Mouse (Mus musculus): ENCODE data around the gene 4930564D02Rik. TPM values are rescaled to one million over a fixed set of nuclear protein-coding genes. Genes with fewer than 3 reads are reported as not detected.
A peak's percentile ranks its signal among the peaks of the same experiment; 100 is the strongest.

Gene 4930564D02Rik
- not detected in 2 replicates for polyA plus RNA-seq (2015; fragmentation: Nextera tagmentation; extraction: Ambion mirVana)

GRCm38 (mm10) chr3:105066544-105066943 is at the start of gene 4930564D02Rik:
Gene 4930564D02Rik, plus strand, starts transcription at chr3:105066844.
- no peak within 1 kb of the TSS for H3K4me3 ChIP-seq (ENCODE audit: low read depth, low read length)

GRCm38 (mm10) chr3:105017314-105017713 is 49.3 kb upstream of the 4930564D02Rik start:
- Histone ChIP-seq H3K4me1 (ENCODE audit: control insufficient read depth, low read depth, low read length) (no peaks in the 10 kb centered on the region), H3K9me3 (replicated peaks; ENCODE audit: control insufficient read depth, low read length) (no peaks in the 10 kb centered on the region), H3K27ac (ENCODE audit: low read length) (no peak overlapping the region; the same call in 1 of the 2 replicates), H3K4me3 (ENCODE audit: low read depth, low read length) (no peak overlapping the region), H3K27me3 (ENCODE audit: control insufficient read depth, insufficient read depth, low read depth, low read length) (no peaks in the 10 kb centered on the region), H3K4me2 (ENCODE audit: low read depth, low read length) (no peak overlapping the region), H3K9ac (ENCODE audit: low read depth, low read length) (no peak overlapping the region), H3K36me3 (ENCODE audit: control insufficient read depth, insufficient read depth) (no peaks in the 10 kb centered on the region)
- WGBS (ENCODE audit: insufficient replicate concordance) = 30% methylated on average over 8 of the region's 8 CpGs
- ATAC-seq (ENCODE audit: low read depth) = peak; percentile 39; the same call in 1 of the 2 replicates

More at GRCm38 (mm10) chr3:105066544-105066943, at the start of gene 4930564D02Rik:
- no peak for ATAC-seq (ENCODE audit: low read depth)
- H3K36me3 ChIP-seq (ENCODE audit: control insufficient read depth, insufficient read depth) = no peaks in the 10 kb centered on the region
- H3K4me1 ChIP-seq (ENCODE audit: control insufficient read depth, low read depth, low read length) = no peaks in the 10 kb centered on the region
- H3K4me2 ChIP-seq (ENCODE audit: low read depth, low read length) = no peak within 1 kb of the TSS
- no peaks in the 10 kb centered on the region for H3K27me3 ChIP-seq (ENCODE audit: control insufficient read depth, insufficient read depth, low read depth, low read length)
- WGBS (ENCODE audit: insufficient replicate concordance) = 68% methylated on average over 10 of the region's 10 CpGs
- H3K9me3 ChIP-seq (replicated peaks; ENCODE audit: control insufficient read depth, low read length) = no peaks in the 10 kb centered on the region
- no peak within 1 kb of the TSS for H3K27ac ChIP-seq (ENCODE audit: low read length)
- no peak within 1 kb of the TSS for H3K9ac ChIP-seq (ENCODE audit: low read depth, low read length)

GRCm38 (mm10) chr3:105018085-105018782 is 48.4 kb upstream of the 4930564D02Rik start:
- Histone ChIP-seq H3K4me3 (ENCODE audit: low read depth, low read length) (no peak overlapping the region), H3K36me3 (ENCODE audit: control insufficient read depth, insufficient read depth) (no peaks in the 10 kb centered on the region), H3K9ac (ENCODE audit: low read depth, low read length) (no peak overlapping the region), H3K9me3 (replicated peaks; ENCODE audit: control insufficient read depth, low read length) (no peaks in the 10 kb centered on the region), H3K4me2 (ENCODE audit: low read depth, low read length) (no peak overlapping the region), H3K27ac (ENCODE audit: low read length) (no peak overlapping the region), H3K4me1 (ENCODE audit: control insufficient read depth, low read depth, low read length) (no peaks in the 10 kb centered on the region), H3K27me3 (ENCODE audit: control insufficient read depth, insufficient read depth, low read depth, low read length) (no peaks in the 10 kb centered on the region)
- ATAC-seq (ENCODE audit: low read depth) = no peak
- WGBS (ENCODE audit: insufficient replicate concordance) = 35% methylated on average over 10 of the region's 10 CpGs

- Histone ChIP-seq H3K4me2 (ENCODE audit: low read depth, low read length) (no peak overlapping the region), H3K4me3 (ENCODE audit: low read depth, low read length) (no peak overlapping the region), H3K4me1 (ENCODE audit: control insufficient read depth, low read depth, low read length) (no peaks in the 10 kb centered on the region), H3K9ac (ENCODE audit: low read depth, low read length) (no peak overlapping the region), H3K27me3 (ENCODE audit: control insufficient read depth, insufficient read depth, low read depth, low read length) (no peaks in the 10 kb centered on the region), H3K36me3 (ENCODE audit: control insufficient read depth, insufficient read depth) (no peaks in the 10 kb centered on the region), H3K9me3 (replicated peaks; ENCODE audit: control insufficient read depth, low read length) (no peaks in the 10 kb centered on the region), H3K27ac (ENCODE audit: low read length) (no peak overlapping the region)
- ATAC-seq (ENCODE audit: low read depth) = no peak
- WGBS (ENCODE audit: insufficient replicate concordance) = 56% methylated on average over 6 of the region's 6 CpGs
Measured at GRCm38 (mm10) chr3:105018783-105019105, 47.9 kb upstream of the 4930564D02Rik start.

- Histone ChIP-seq H3K4me3 (ENCODE audit: low read depth, low read length) (no peak overlapping the region), H3K4me1 (ENCODE audit: control insufficient read depth, low read depth, low read length) (no peaks in the 10 kb centered on the region), H3K27ac (ENCODE audit: low read length) (no peak overlapping the region), H3K9me3 (replicated peaks; ENCODE audit: control insufficient read depth, low read length) (no peaks in the 10 kb centered on the region), H3K4me2 (ENCODE audit: low read depth, low read length) (no peak overlapping the region), H3K9ac (ENCODE audit: low read depth, low read length) (no peak overlapping the region), H3K27me3 (ENCODE audit: control insufficient read depth, insufficient read depth, low read depth, low read length) (no peaks in the 10 kb centered on the region), H3K36me3 (ENCODE audit: control insufficient read depth, insufficient read depth) (no peaks in the 10 kb centered on the region)
- 17% methylated on average over 12 of the region's 12 CpGs for WGBS (ENCODE audit: insufficient replicate concordance)
- no peak for ATAC-seq (ENCODE audit: low read depth)
Measured at GRCm38 (mm10) chr3:105019826-105020692, 46.6 kb upstream of the 4930564D02Rik start.

GRCm38 (mm10) chr3:105023371-105024005 is 43.2 kb upstream of the 4930564D02Rik start:
- no peaks in the 10 kb centered on the region for H3K27me3 ChIP-seq (ENCODE audit: control insufficient read depth, insufficient read depth, low read depth, low read length)
- H3K27ac ChIP-seq (ENCODE audit: low read length) = peak overlapping the region; percentile 18
- 37% methylated on average over 10 of the region's 10 CpGs for WGBS (ENCODE audit: insufficient replicate concordance)
- no peak overlapping the region for H3K4me2 ChIP-seq (ENCODE audit: low read depth, low read length)
- no peaks in the 10 kb centered on the region for H3K9me3 ChIP-seq (replicated peaks; ENCODE audit: control insufficient read depth, low read length)
- no peak overlapping the region for H3K4me3 ChIP-seq (ENCODE audit: low read depth, low read length)
- H3K9ac ChIP-seq (ENCODE audit: low read depth, low read length) = no peak overlapping the region
- H3K4me1 ChIP-seq (ENCODE audit: control insufficient read depth, low read depth, low read length) = no peaks in the 10 kb centered on the region
- no peaks in the 10 kb centered on the region for H3K36me3 ChIP-seq (ENCODE audit: control insufficient read depth, insufficient read depth)
- ATAC-seq (ENCODE audit: low read depth) = peak; percentile 56

- no peak for ATAC-seq (ENCODE audit: low read depth)
Measured at GRCm38 (mm10) chr3:105036281-105036847, 30.3 kb upstream of the 4930564D02Rik start.

GRCm38 (mm10) chr3:105037240-105037770 is 29.3 kb upstream of the 4930564D02Rik start:
- Histone ChIP-seq H3K27me3 (ENCODE audit: control insufficient read depth, insufficient read depth, low read depth, low read length) (no peaks in the 10 kb centered on the region), H3K9ac (ENCODE audit: low read depth, low read length) (no peak overlapping the region), H3K36me3 (ENCODE audit: control insufficient read depth, insufficient read depth) (no peaks in the 10 kb centered on the region), H3K4me3 (ENCODE audit: low read depth, low read length) (no peak overlapping the region), H3K4me1 (ENCODE audit: control insufficient read depth, low read depth, low read length) (no peaks in the 10 kb centered on the region), H3K9me3 (replicated peaks; ENCODE audit: control insufficient read depth, low read length) (no peaks in the 10 kb centered on the region), H3K27ac (ENCODE audit: low read length) (no peak overlapping the region), H3K4me2 (ENCODE audit: low read depth, low read length) (no peak overlapping the region)
- 67% methylated on average over 6 of the region's 6 CpGs for WGBS (ENCODE audit: insufficient replicate concordance)
- no peak for ATAC-seq (ENCODE audit: low read depth)

More at GRCm38 (mm10) chr3:105036281-105036847, 30.3 kb upstream of the 4930564D02Rik start:
- Histone ChIP-seq H3K9me3 (replicated peaks; ENCODE audit: control insufficient read depth, low read length) (no peaks in the 10 kb centered on the region), H3K4me3 (ENCODE audit: low read depth, low read length) (no peak overlapping the region), H3K4me2 (ENCODE audit: low read depth, low read length) (no peak overlapping the region), H3K36me3 (ENCODE audit: control insufficient read depth, insufficient read depth) (no peaks in the 10 kb centered on the region), H3K4me1 (ENCODE audit: control insufficient read depth, low read depth, low read length) (no peaks in the 10 kb centered on the region), H3K27ac (ENCODE audit: low read length) (no peak overlapping the region; the same call in 1 of the 2 replicates), H3K27me3 (ENCODE audit: control insufficient read depth, insufficient read depth, low read depth, low read length) (no peaks in the 10 kb centered on the region), H3K9ac (ENCODE audit: low read depth, low read length) (no peak overlapping the region)
- 37% methylated on average over 10 of the region's 10 CpGs for WGBS (ENCODE audit: insufficient replicate concordance)
